Mouse (Mus musculus): ENCODE results near the gene Hoxa13. TPM values are rescaled to one million over a fixed set of nuclear protein-coding genes. Genes with fewer than 3 reads are reported as not detected.

Hoxa13 gene
- total and polyA plus RNA-seq, 3 experiments = not detected

GRCm38 (mm10) chr6:52251177-52251879 is 9.4 kb downstream of the Hoxa13 start:
- TF ChIP-seq MAFK (IDR thresholded peaks at IDR 0.05; ENCODE audit: borderline replicate concordance, low read depth, low read length) = no peak
- no peak for TF ChIP-seq ELF1 (IDR thresholded peaks at IDR 0.05; ENCODE audit: low read depth, low read length)
- no peak for TF ChIP-seq TAL1 (IDR thresholded peaks at IDR 0.05; ENCODE audit: low read length)
- TF ChIP-seq MAX (IDR thresholded peaks at IDR 0.05; ENCODE audit: low read length) = no peak
- Histone ChIP-seq H3K4me3 (ENCODE audit: control insufficient read depth in 1 of 2, insufficient read depth in 1 of 2, low read depth in 2 of 2, low read length in 2 of 2) (no peak overlapping the region), H3K79me2 (ENCODE audit: control insufficient read depth, insufficient read depth, low read length, poor library complexity) (no peaks in the 10 kb centered on the region), H3K4me1 (ENCODE audit: control insufficient read depth in 1 of 2, insufficient read depth in 2 of 2, low read length in 2 of 2) (no peaks in the 10 kb centered on the region), H3K27ac (ENCODE audit: control insufficient read depth, low read depth, low read length) (no peak overlapping the region), H3K27me3 (ENCODE audit: control insufficient read depth in 1 of 2, insufficient read depth in 2 of 2, low read length in 2 of 2) (no peaks in the 10 kb centered on the region), H3K9me3 (replicated peaks; ENCODE audit: insufficient read depth, low read length) (no peaks in the 10 kb centered on the region), H3K36me3 (ENCODE audit: control insufficient read depth in 1 of 2, insufficient read depth in 2 of 2, low read length in 2 of 2) (no peaks in the 10 kb centered on the region), H3K9ac (ENCODE audit: control insufficient read depth, low read depth, low read length, poor library complexity, severe bottlenecking) (no peak overlapping the region)
- no peak for DNase-seq (ENCODE audit: low read depth, low spot score)

GRCm38 (mm10) chr6:52249826-52250225 is 10.9 kb downstream of the Hoxa13 start:
- no peak for DNase-seq (ENCODE audit: low read depth, low spot score)
- no peak overlapping the region for H3K9ac ChIP-seq (ENCODE audit: control insufficient read depth, low read depth, low read length, poor library complexity, severe bottlenecking)
- H3K4me1 ChIP-seq (ENCODE audit: control insufficient read depth in 1 of 2, insufficient read depth in 2 of 2, low read length in 2 of 2) = no peaks in the 10 kb centered on the region
- H3K9me3 ChIP-seq (replicated peaks; ENCODE audit: insufficient read depth, low read length) = no peaks in the 10 kb centered on the region
- H3K36me3 ChIP-seq (ENCODE audit: control insufficient read depth in 1 of 2, insufficient read depth in 2 of 2, low read length in 2 of 2) = no peaks in the 10 kb centered on the region
- no peak overlapping the region for H3K27ac ChIP-seq (ENCODE audit: control insufficient read depth, low read depth, low read length)
- H3K79me2 ChIP-seq (ENCODE audit: control insufficient read depth, insufficient read depth, low read length, poor library complexity) = no peaks in the 10 kb centered on the region
- TF ChIP-seq KAT2A (conservative IDR thresholded peaks at IDR 0.05; ENCODE audit: low read depth, low read length) (no peak), RAD21 (IDR thresholded peaks at IDR 0.05; ENCODE audit: low read depth, low read length) (no peak), MAFK (IDR thresholded peaks at IDR 0.05; ENCODE audit: borderline replicate concordance, low read depth, low read length) (no peak), POLR2AphosphoS5 (IDR thresholded peaks at IDR 0.05; ENCODE audit: borderline replicate concordance, low read depth, low read length) (no peak), RCOR1 (IDR thresholded peaks at IDR 0.05; ENCODE audit: low read depth, low read length) (no peak), ELF1 (IDR thresholded peaks at IDR 0.05; ENCODE audit: low read depth, low read length) (no peak), BHLHE40 (IDR thresholded peaks at IDR 0.05; ENCODE audit: borderline replicate concordance, low read depth, low read length) (no peak), TBP (IDR thresholded peaks at IDR 0.05; ENCODE audit: low read depth, low read length) (no peak), SMC3 (IDR thresholded peaks at IDR 0.05; ENCODE audit: low read depth, low read length) (no peak), GABPA (IDR thresholded peaks at IDR 0.05; ENCODE audit: low read depth, low read length) (no peak), MEF2A (IDR thresholded peaks at IDR 0.05; ENCODE audit: extremely low read depth, insufficient replicate concordance, low read depth, low read length, poor library complexity, severe bottlenecking) (no peak), TCF12 (IDR thresholded peaks at IDR 0.05; ENCODE audit: low read depth, low read length) (no peak)
- H3K27me3 ChIP-seq (ENCODE audit: control insufficient read depth in 1 of 2, insufficient read depth in 2 of 2, low read length in 2 of 2) = no peaks in the 10 kb centered on the region
- no peak overlapping the region for H3K4me3 ChIP-seq (ENCODE audit: control insufficient read depth in 1 of 2, insufficient read depth in 1 of 2, low read depth in 2 of 2, low read length in 2 of 2)

GRCm38 (mm10) chr6:52249415-52249738 is 11.3 kb downstream of the Hoxa13 start:
- H3K79me2 ChIP-seq (ENCODE audit: control insufficient read depth, insufficient read depth, low read length, poor library complexity) = no peaks in the 10 kb centered on the region
- no peaks in the 10 kb centered on the region for H3K9me3 ChIP-seq (replicated peaks; ENCODE audit: insufficient read depth, low read length)
- H3K27me3 ChIP-seq (ENCODE audit: control insufficient read depth in 1 of 2, insufficient read depth in 2 of 2, low read length in 2 of 2) = no peaks in the 10 kb centered on the region
- H3K36me3 ChIP-seq (ENCODE audit: control insufficient read depth in 1 of 2, insufficient read depth in 2 of 2, low read length in 2 of 2) = no peaks in the 10 kb centered on the region
- H3K4me3 ChIP-seq (ENCODE audit: control insufficient read depth in 1 of 2, insufficient read depth in 1 of 2, low read depth in 2 of 2, low read length in 2 of 2) = no peak overlapping the region
- no peak overlapping the region for H3K27ac ChIP-seq (ENCODE audit: control insufficient read depth, low read depth, low read length)
- TF ChIP-seq MEF2A (IDR thresholded peaks at IDR 0.05; ENCODE audit: extremely low read depth, insufficient replicate concordance, low read depth, low read length, poor library complexity, severe bottlenecking) (no peak), MXI1 (IDR thresholded peaks at IDR 0.05; ENCODE audit: low read depth, low read length) (no peak), CHD2 (IDR thresholded peaks at IDR 0.05; ENCODE audit: low read length) (no peak), ZKSCAN1 (IDR thresholded peaks at IDR 0.05; ENCODE audit: low read depth, low read length) (no peak), ETS1 (IDR thresholded peaks at IDR 0.05; ENCODE audit: low read depth, low read length) (no peak)
- no peak overlapping the region for H3K9ac ChIP-seq (ENCODE audit: control insufficient read depth, low read depth, low read length, poor library complexity, severe bottlenecking)
- H3K4me1 ChIP-seq (ENCODE audit: control insufficient read depth in 1 of 2, insufficient read depth in 2 of 2, low read length in 2 of 2) = no peaks in the 10 kb centered on the region
- DNase-seq (ENCODE audit: low read depth, low spot score) = no peak
